Mouse (Mus musculus) hindbrain, postnatal 0 days (tissue): ENCODE results near the gene Ccdc93. TPM values are rescaled to one million over a fixed set of nuclear protein-coding genes. Genes with fewer than 3 reads are reported as not detected.
A peak's percentile ranks its signal among the peaks of the same experiment; 100 is the strongest.

Experiments
- ATAC-seq: fragments of 200-750 bp; cut with Nextera tagmentation; 2 replicates; pipeline ENCODE4 v1.8.0; 2017; ENCODE audit warnings: mild to moderate bottlenecking, moderate TSS enrichment, moderate library complexity
- DNase-seq: peaks from one replicate; pipeline ENCODE4 v3.0.0-alpha.2; 2015; ENCODE audit warnings: low spot score
- H3K27ac ChIP-seq: fragments of 300-500 bp; sonication (generic); 2 replicates; pipeline ENCODE4 v1.5.1; 2014; ENCODE audit warnings: mild to moderate bottlenecking
- H3K27me3 ChIP-seq: fragments of 300-500 bp; sonication (generic); 2 replicates; pipeline ENCODE4 v1.6.1; 2014; ENCODE audit warnings: low read length, mixed read lengths; ENCODE audit not compliant: insufficient read depth
- H3K36me3 ChIP-seq: fragments of 300-500 bp; sonication (generic); 2 replicates; pipeline ENCODE4 v1.6.1; 2014; ENCODE audit warnings: low read length, mixed read lengths; ENCODE audit not compliant: insufficient read depth
- H3K4me1 ChIP-seq: fragments of 300-500 bp; sonication (generic); 2 replicates; pipeline ENCODE4 v1.6.1; 2014; ENCODE audit warnings: antibody characterized with exemption, low read length, mixed read lengths; ENCODE audit not compliant: insufficient read depth
- H3K4me2 ChIP-seq: fragments of 300-500 bp; sonication (generic); 2 replicates; pipeline ENCODE4 v1.6.1; 2014; ENCODE audit warnings: low read depth, mild to moderate bottlenecking, low read length, moderate library complexity, mixed read lengths
- H3K4me3 ChIP-seq: fragments of 300-500 bp; sonication (generic); 2 replicates; pipeline ENCODE4 v1.5.1; 2014; ENCODE audit warnings: low read length
- H3K9ac ChIP-seq: fragments of 300-500 bp; sonication (generic); replicated peaks from 2 replicates; pipeline ENCODE4 v1.6.1; 2014; ENCODE audit warnings: mild to moderate bottlenecking, low read length, moderate library complexity, mixed read lengths
- H3K9me3 ChIP-seq: fragments of 300-500 bp; sonication (generic); 2 replicates; pipeline ENCODE4 v1.6.1; 2016; ENCODE audit warnings: low read length, mixed read lengths
- CTCF ChIP-seq: IDR thresholded peaks from 2 replicates; pipeline ENCODE4 v1.5.1; 2016; ENCODE audit warnings: antibody characterized with exemption, control low read depth, low read depth
- WGBS: fragments of 180-500 bp; shearing (Covaris S2); extraction: QIAGEN DNeasy Blood & Tissue Kit; methylation state at CpG from one replicate; pipeline ENCODE4 v1.1.7; 2014; 5-methylcytosine and 5-hydroxymethylcytosine counted together
- polyA plus RNA-seq: library from polyadenylated mRNA; unstranded; fragments of >200 nt; fragmentation: Nextera tagmentation; extraction: Ambion mirVana; gene quantifications from 2 replicates; pipeline ENCODE4 v1.2.1, GENCODE M21; 2015
- total RNA-seq: library from RNA; depleted of rRNA; stranded (reverse); fragments of >200 nt; gene quantifications from 2 replicates; pipeline ENCODE4 v1.2.3, GENCODE M21; 2014

The Ccdc93 gene
- total and polyA plus RNA-seq, 2 experiments from 2014 or later = 7.4 to 15.4 TPM

DNA sequence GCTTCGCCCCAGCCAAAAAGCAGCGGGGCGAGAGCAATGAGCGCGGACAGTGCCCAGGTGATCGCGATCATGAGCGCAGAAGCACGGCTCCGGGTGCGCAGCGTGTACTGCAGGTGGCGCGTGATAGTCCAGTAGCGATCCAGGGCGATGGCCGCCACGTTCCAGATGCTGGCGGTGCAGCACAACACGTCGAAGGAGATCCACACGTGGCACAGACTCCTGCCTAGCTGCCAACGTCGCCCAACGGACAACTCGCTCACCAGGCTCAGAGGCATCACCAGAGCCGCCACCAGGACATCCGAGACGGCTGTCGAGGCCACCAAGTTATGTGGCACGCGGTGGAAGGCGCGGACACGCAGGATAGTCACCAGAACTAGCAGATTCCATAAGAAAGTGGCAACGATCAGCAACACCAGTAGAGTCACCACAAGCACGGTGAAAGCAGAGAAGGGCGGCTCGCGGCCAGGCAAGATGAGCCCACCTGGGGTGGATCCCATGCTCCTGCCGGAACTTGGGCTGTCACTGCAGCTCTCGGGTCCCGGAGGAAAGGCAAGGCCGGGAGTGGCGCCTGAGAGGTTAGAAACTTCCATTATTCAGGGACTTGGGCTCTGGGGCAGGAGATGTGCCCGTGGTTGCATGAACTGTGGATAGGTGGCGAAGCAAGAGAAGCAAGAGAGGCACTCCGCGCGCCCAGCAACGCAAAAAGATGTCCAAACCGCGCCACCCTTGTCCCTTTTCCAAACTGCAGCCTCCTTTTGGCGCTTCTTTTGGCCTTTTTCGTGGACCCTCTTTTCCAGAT, 97.0 kb downstream of the Ccdc93 start:
- ATAC-seq (peak; percentile 67), DNase-seq (peak; percentile 34)
- 14% methylated on average over 55 of the region's 55 CpGs for WGBS

DNA sequence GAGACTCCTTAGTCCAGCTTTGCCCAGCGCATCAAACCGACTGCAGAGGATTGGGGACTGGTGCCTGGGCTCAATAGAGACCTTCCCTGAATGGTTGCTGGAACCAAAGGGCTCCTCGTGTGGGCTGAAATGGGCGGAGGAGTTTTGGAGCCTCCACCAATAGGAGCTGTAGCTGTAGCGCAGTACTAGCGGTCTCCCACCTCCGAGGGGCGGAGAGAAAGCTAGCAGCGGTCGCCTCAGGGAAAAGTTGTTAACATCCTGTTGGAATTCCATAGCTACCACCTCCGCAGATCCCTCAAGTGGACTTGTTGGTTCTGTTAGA, 97.5 kb downstream of the Ccdc93 start, which contains the start of gene Htr5b:
Gene Htr5b, minus strand, starts transcription at position 67 of the 322 bp plus-strand sequence.
- Histone ChIP-seq H3K36me3 (no peaks in the 10 kb centered on the region), H3K9ac (no peak within 1 kb of the TSS), H3K27me3 (peaks cover 9% of the 10 kb centered on the region), H3K4me3 (peak within 1 kb of the TSS; percentile 32), H3K9me3 (no peaks in the 10 kb centered on the region), H3K4me2 (peak within 1 kb of the TSS; percentile 67), H3K27ac (no peak within 1 kb of the TSS), H3K4me1 (peaks cover 7% of the 10 kb centered on the region; the same call in 1 of the 2 replicates)
- ATAC-seq (peak; percentile 89), DNase-seq (peak; percentile 78)
- TF ChIP-seq CTCF = no peak
- 4% methylated on average over 11 of the region's 11 CpGs for WGBS

More for the DNA sequence above, 97.0 kb downstream of the Ccdc93 start:
- peaks cover 7% of the 10 kb centered on the region; the same call in 1 of the 2 replicates for H3K4me1 ChIP-seq
- H3K36me3 ChIP-seq = no peaks in the 10 kb centered on the region
- H3K4me3 ChIP-seq = peak overlapping the region; percentile 32
- no peaks in the 10 kb centered on the region for H3K9me3 ChIP-seq
- H3K27ac ChIP-seq = no peak overlapping the region
- H3K9ac ChIP-seq = no peak overlapping the region
- H3K4me2 ChIP-seq = peak overlapping the region; percentile 67
- TF ChIP-seq CTCF = peak; percentile 51
- H3K27me3 ChIP-seq = peaks cover 9% of the 10 kb centered on the region

DNA sequence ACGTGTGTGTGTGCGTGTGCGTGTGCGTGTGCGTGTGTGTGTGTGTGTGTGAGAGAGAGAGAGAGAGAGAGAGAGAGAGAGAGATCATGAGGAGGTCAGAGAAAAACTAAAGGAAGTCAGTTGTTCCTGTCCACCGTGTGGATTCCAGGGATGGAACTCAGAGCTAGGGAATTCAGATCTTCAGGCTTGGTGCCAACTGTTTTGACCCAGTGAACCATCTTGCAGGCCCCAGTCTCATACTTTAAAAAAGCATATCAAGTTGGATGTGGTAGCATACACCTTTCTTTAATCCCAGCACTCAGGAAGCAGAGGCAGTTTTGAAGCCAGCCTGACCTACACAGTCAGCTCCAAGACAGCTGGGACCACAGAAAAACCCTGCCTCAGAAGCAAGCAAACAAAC, 98.4 kb downstream of the Ccdc93 start:
- Histone ChIP-seq H3K4me1 (peaks cover 7% of the 10 kb centered on the region; the same call in 1 of the 2 replicates), H3K36me3 (no peaks in the 10 kb centered on the region), H3K9me3 (no peaks in the 10 kb centered on the region), H3K27me3 (peaks cover 9% of the 10 kb centered on the region), H3K9ac (no peak overlapping the region), H3K4me2 (no peak overlapping the region), H3K4me3 (no peak overlapping the region), H3K27ac (no peak overlapping the region)
- no peak for DNase-seq
- TF ChIP-seq CTCF = no peak
- 90% methylated on average over 6 of the region's 6 CpGs for WGBS
- no peak for ATAC-seq

GRCm38 (mm10) chr1:121531439-121531838, 100.6 kb downstream of the Ccdc93 start:
- Histone ChIP-seq H3K27ac (no peak overlapping the region), H3K9me3 (no peaks in the 10 kb centered on the region), H3K4me1 (peaks cover 7% of the 10 kb centered on the region; the same call in 1 of the 2 replicates), H3K27me3 (peaks cover 9% of the 10 kb centered on the region), H3K9ac (no peak overlapping the region), H3K4me3 (no peak overlapping the region), H3K36me3 (no peaks in the 10 kb centered on the region), H3K4me2 (no peak overlapping the region)
- DNase-seq (no peak), ATAC-seq (no peak)
- WGBS = 71% methylated on average over 7 of the region's 7 CpGs
- TF ChIP-seq CTCF = no peak

DNA sequence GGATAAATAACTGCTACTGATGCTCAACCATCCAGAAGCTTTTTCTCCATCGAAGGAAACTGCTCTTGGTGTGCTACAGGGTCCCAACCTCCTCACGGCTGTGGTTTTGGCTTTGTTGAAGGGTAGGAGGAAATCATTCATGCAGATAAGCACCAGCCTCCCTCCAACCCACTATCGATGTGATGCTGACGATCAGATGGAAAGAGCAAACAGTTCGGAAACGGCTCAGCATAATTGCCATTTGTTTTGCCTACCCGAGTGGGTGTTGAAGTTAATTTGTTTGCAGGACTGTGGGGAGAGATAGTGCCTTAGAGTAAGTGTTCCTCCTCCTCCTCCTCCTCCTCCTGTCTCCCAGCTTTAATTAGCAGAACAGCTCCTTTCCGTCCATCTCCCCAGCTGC, 109.5 kb downstream of the Ccdc93 start:
- no peak overlapping the region for H3K27ac ChIP-seq
- H3K4me3 ChIP-seq = no peak overlapping the region
- no peaks in the 10 kb centered on the region for H3K27me3 ChIP-seq
- WGBS = 75% methylated on average over 8 of the region's 8 CpGs
- no peak overlapping the region for H3K4me2 ChIP-seq
- DNase-seq (no peak), ATAC-seq (no peak)
- H3K36me3 ChIP-seq = no peaks in the 10 kb centered on the region
- TF ChIP-seq CTCF = no peak
- H3K9me3 ChIP-seq = no peaks in the 10 kb centered on the region
- no peaks in the 10 kb centered on the region for H3K4me1 ChIP-seq
- no peak overlapping the region for H3K9ac ChIP-seq

DNA sequence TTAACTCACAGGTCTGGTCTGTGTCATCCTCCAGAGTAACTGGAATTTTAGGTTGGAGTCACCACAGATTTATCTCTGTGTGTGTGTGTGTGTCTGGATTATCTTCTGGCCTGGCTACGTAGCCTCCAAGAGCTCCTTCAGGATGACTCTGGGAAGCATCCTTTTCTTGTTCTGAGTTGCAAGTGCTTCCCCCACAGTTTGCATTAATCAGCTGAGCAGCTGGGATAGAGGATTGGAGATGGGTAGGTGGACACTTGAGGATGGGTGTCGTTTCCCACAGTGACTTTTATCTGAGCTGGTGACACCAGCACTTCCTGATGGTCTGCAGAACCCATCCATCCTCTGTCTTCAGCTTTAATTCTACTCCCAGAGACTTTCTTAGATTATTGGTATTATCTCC, 116.0 kb downstream of the Ccdc93 start:
- H3K9me3 ChIP-seq = no peaks in the 10 kb centered on the region
- ATAC-seq (no peak), DNase-seq (no peak)
- H3K27me3 ChIP-seq = no peaks in the 10 kb centered on the region
- 74% methylated on average over 2 of the region's 2 CpGs for WGBS
- 0 out of 2 replicates have a peak, but pooled peaks cover 4% of the 10 kb centered on the region for H3K36me3 ChIP-seq
- H3K9ac ChIP-seq = no peak overlapping the region
- no peak overlapping the region for H3K27ac ChIP-seq
- no peak for TF ChIP-seq CTCF
- no peak overlapping the region for H3K4me2 ChIP-seq
- no peaks in the 10 kb centered on the region for H3K4me1 ChIP-seq
- no peak overlapping the region for H3K4me3 ChIP-seq

DNA sequence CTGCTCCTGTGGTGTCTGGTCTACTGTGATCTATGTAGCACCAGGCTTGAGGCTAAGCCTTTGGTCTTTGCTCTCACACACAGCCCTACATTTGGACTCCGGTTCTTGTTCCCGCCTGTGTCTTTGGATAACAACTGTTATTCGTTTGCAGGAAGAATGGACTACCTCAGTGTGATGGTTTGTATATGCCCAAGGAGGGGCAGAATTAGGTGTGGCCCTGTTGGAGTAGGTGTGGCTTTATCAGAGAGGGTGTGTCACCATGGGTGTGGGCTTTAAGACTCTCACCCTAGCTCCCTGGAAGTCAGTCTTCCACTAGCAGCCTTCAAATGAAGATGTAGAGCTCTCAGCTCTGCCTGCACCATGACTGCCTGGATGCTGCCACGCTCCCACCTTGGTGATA, 117.8 kb downstream of the Ccdc93 start:
- DNase-seq = no peak
- ATAC-seq = no peak
- H3K4me1 ChIP-seq = no peaks in the 10 kb centered on the region

More for the DNA sequence above, 117.8 kb downstream of the Ccdc93 start:
- 94% methylated on average over 4 of the region's 4 CpGs for WGBS
- TF ChIP-seq CTCF = no peak
- Histone ChIP-seq H3K4me3 (no peak overlapping the region), H3K4me2 (no peak overlapping the region), H3K27ac (no peak overlapping the region), H3K36me3 (peaks cover 17% of the 10 kb centered on the region), H3K9ac (no peak overlapping the region), H3K9me3 (no peaks in the 10 kb centered on the region), H3K27me3 (no peaks in the 10 kb centered on the region)
